Comparison of ENCODE assay signal across 15 mouse cellular contexts in the genomic region with DNA sequence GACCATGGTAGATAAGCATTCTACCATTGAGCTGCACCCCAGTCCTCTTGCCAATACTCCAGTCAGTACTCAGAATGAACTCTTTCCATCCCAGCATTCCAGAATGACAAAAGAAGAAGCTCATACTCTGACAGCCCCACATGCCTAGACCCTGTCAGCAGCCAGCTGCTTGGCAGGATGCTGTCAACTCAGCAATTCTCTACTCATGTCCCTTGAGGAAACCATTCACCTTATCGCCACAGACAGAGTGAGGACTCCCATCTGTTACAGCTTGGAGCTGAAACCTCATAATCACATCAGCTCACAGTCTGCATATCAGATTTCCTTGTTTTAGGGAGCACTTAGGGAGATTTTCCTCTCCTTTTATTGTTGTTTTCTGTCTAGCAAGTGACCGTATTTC.
DNase-seq lines count a peak whose midpoint lies in the region; ATAC-seq and TF ChIP-seq lines count a peak whose summit lies in the region.
"Had no signal": no experiment of that assay in that cellular context is flagged by ENCODE, and none has a peak within 500 bp of the region (broad histone marks: within the 10 kb centered on the region; RNA-seq: fewer than 3 reads in every experiment).

No protein-coding gene starts in this region.

- intact Hi-C loops in heart, postnatal 10 days (cut with DNase I): no loop called here

- H3K9me3 ChIP-seq in heart, embryonic 11.5 days (replicated peaks; ENCODE audit: control insufficient read depth, low read length): no peaks in the 10 kb centered on the region
- no peaks in the 10 kb centered on the region for H3K9me3 ChIP-seq in lung, embryonic 16.5 days (ENCODE audit: control insufficient read depth, low read length)
- H3K9me3 ChIP-seq: liver, embryonic 12.5 days had no signal

- no peak overlapping the region for H3K4me3 ChIP-seq in heart, embryonic 11.5 days (ENCODE audit: low read depth, low read length)
- H3K4me3 ChIP-seq in lung, embryonic 16.5 days (ENCODE audit: low read length): no peak overlapping the region
- H3K4me3 ChIP-seq in lung, adult 2 months (replicated peaks; ENCODE audit: extremely low read depth, low read depth, low read length): no peak overlapping the region
- H3K4me3 ChIP-seq: liver, embryonic 12.5 days had no signal

- no peak overlapping the region for H3K27ac ChIP-seq in heart, embryonic 11.5 days (ENCODE audit: low read depth, low read length)
- no peak overlapping the region for H3K27ac ChIP-seq in lung, embryonic 16.5 days (ENCODE audit: low read length)
- H3K27ac ChIP-seq: hindbrain, postnatal 0 days; liver, embryonic 12.5 days; stomach, postnatal 0 days had no signal

- 36% methylated on average over 2 of the region's 2 CpGs for WGBS in heart, embryonic 11.5 days (ENCODE audit: insufficient replicate concordance)
- 34% methylated on average over 2 of the region's 2 CpGs for WGBS in lung, embryonic 16.5 days
- 52% methylated on average over 2 of the region's 2 CpGs for WGBS in lung, adult 2 months

- DNase-seq in heart, adult 8-10 months (ENCODE audit: low spot score): peak; percentile 7
- DNase-seq in lung, adult 2 months: no peak
- DNase-seq in heart, postnatal 10 days: peak; percentile 24 to 33
- DNase-seq in thymus, postnatal 0 days (ENCODE audit: low spot score): no peak
- no peak for DNase-seq in adrenal gland, adult (ENCODE audit: inconsistent age in 2 of 2, low spot score in 1 of 2)
- DNase-seq: adrenal gland, adult 8-10 months; cerebellum, adult 18-20 months; left cerebral cortex, postnatal 4 days; thymus, postnatal 25 days had no signal

- H3K9ac ChIP-seq in heart, embryonic 11.5 days (ENCODE audit: low read depth, low read length): no peak overlapping the region
- no peak overlapping the region for H3K9ac ChIP-seq in lung, embryonic 16.5 days (ENCODE audit: low read length)
- H3K9ac ChIP-seq: liver, embryonic 12.5 days had no signal

- TF ChIP-seq CTCF in lung, adult 2 months (IDR thresholded peaks at IDR 0.05; ENCODE audit: insufficient read depth, low read length): no peak

- H3K36me3 ChIP-seq in heart, embryonic 11.5 days (ENCODE audit: control insufficient read depth, insufficient read depth, low read length): no peaks in the 10 kb centered on the region
- H3K36me3 ChIP-seq in lung, embryonic 16.5 days (ENCODE audit: control insufficient read depth, insufficient read depth, low read length): no peaks in the 10 kb centered on the region
- H3K36me3 ChIP-seq: liver, embryonic 12.5 days had no signal

- H3K27me3 ChIP-seq in heart, embryonic 11.5 days (ENCODE audit: control insufficient read depth, insufficient read depth, low read length): no peaks in the 10 kb centered on the region
- no peaks in the 10 kb centered on the region for H3K27me3 ChIP-seq in lung, embryonic 16.5 days (ENCODE audit: control insufficient read depth, insufficient read depth, low read depth, low read length)
- H3K27me3 ChIP-seq: liver, embryonic 12.5 days had no signal

- no peak for TF ChIP-seq POLR2A in lung, adult 2 months (IDR thresholded peaks at IDR 0.05; ENCODE audit: borderline replicate concordance, extremely low read depth, low read depth, low read length)

- no peak overlapping the region for H3K4me2 ChIP-seq in heart, embryonic 11.5 days
- no peak overlapping the region for H3K4me2 ChIP-seq in lung, embryonic 16.5 days (ENCODE audit: low read depth, low read length)
- H3K4me2 ChIP-seq: liver, embryonic 12.5 days had no signal

- no peaks in the 10 kb centered on the region for H3K4me1 ChIP-seq in heart, embryonic 11.5 days (ENCODE audit: control insufficient read depth, insufficient read depth, low read length)
- no peaks in the 10 kb centered on the region for H3K4me1 ChIP-seq in lung, embryonic 16.5 days (replicated peaks; ENCODE audit: control insufficient read depth, insufficient read depth, low read length)
- no peaks in the 10 kb centered on the region for H3K4me1 ChIP-seq in lung, adult 2 months (ENCODE audit: control insufficient read depth, insufficient read depth, low read length)
- H3K4me1 ChIP-seq: liver, embryonic 12.5 days had no signal

- no peak for ATAC-seq in heart, embryonic 11.5 days (replicated peaks; ENCODE audit: insufficient number of reproducible peaks, low FRiP score, low TSS enrichment)
- ATAC-seq in lung, embryonic 16.5 days (ENCODE audit: low read depth): peak; percentile 96
- ATAC-seq: hindbrain, postnatal 0 days; liver, embryonic 12.5 days; midbrain, embryonic 16.5 days had no signal

Comparison
In these comparisons a context has a peak if more than half of its experiments do, and no peak if none do; other contexts are left out.
1. DNase-seq: peak in heart, adult 8-10 months (single experiment) and heart, postnatal 10 days (2 of 2); none in lung, adult 2 months (single experiment), thymus, postnatal 0 days (single experiment) and adrenal gland, adult (0 of 2).